Mouse (Mus musculus) neural tube, embryonic 10.5 days (tissue): ENCODE data around the gene Art2b.
"Not testable (repeated sequence)": the region's sequence is repeated elsewhere in the genome, so short reads cannot be mapped to it uniquely, and the experiment has no call there.

ENCODE experiments used
- DNase-seq: peaks from one replicate; pipeline ENCODE4 v3.0.0-alpha.2; 2017; ENCODE audit warnings: low spot score; ENCODE audit errors: extremely low spot score

Art2b gene

DNA sequence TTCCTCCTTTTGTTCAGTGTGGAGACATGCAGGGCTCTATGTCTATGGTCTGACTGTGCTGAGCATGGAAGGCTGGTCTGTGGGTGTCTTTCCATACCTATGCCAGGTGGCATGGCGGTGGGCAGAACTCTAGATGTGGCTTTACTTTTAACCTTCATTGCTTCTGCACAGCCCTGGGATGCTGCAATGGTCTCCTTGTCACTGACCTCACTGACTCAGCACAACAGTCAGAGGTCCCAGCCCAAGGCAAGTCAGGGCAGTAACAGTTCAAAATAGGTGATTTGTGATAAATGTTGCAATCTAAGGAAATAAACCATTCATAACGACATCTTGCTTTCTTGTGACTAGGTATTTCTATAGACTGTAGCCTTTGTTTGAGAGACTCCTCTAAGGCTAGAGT, 21.3 kb downstream of the Art2b start:
- no peak for DNase-seq

- not testable (repeated sequence) for DNase-seq
Measured at GRCm38 (mm10) chr7:101559393-101559792, 26.0 kb downstream of the Art2b start.

- no peak for DNase-seq
Measured at GRCm38 (mm10) chr7:101557391-101557790, 28.0 kb downstream of the Art2b start.

DNA sequence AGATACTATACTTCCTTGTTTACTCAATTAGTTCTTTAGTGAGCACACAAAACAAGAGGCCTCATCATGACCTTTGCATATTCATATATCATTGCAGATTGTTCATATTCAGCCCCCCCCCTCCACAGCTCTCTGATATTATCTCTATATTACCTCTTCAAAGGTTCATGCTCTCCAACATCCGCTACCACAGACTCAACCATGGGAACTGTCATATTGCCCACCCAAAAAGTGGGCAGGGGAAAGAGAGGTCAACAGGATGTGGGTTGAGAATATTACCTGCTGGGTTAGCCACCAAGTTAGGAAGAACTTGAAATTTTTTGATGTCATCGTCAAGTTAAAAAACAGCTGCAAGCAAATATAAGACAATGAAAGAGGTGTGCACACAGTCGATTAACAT, 29.9 kb downstream of the Art2b start:
- not testable (repeated sequence) for DNase-seq

DNA sequence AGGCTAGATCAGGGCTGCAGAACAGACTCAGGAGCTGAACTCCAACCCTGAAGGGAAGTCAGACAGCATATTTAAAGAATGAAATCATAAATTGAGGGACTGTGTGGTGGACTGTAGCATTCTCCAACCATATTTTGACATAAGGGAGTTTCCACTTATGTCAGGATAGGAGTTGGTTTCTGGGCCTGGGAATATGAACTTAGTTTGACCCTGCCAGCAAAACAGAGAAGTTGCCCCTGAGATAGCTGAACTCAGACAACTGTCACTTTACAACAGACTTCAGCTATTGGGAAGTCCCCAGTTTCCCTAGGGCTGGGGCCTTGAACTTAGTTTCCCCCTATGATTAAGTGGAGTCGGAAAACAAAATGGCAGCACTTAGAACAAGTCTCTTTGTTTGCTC, 33.9 kb downstream of the Art2b start:
- no peak for DNase-seq

DNA sequence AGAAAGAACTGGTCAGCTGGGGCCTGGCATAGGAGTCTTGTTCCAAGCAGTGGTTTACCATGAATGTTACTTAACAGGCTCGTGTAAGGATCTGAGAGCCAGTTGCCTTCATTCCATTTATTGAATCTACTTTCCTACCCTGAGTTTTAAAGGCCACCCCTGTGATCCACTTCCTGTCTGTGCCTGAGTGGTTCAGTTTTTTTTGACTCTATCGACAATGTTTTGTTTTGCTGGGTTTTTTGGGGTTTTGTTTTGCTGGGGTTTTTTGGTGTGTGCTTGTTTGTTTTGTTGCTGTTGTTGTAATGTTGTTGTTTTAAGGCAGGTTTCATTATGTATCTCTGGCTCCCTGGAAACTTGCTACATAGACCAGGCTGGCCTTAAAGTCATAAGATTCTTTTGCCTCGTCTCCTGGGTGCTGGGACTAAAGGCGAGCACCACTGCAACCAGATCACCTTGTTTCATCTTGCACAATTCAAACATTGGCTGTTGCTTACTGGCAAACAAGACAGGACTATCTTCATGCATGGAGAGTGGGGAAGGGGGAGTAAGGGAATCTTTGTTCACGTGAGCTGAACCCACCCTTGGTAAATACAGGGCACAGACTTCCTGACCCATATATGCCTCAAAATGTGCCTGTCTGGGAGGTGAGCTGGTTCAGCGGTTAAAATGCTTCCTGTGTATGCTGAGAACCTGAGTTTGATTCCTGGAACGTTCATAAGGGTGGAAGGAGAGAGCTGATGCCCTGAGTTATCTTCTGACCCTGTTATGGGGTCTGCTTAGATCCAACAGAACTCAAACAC, 34.5 kb downstream of the Art2b start:
- DNase-seq = no peak

- DNase-seq = no peak
Measured at GRCm38 (mm10) chr7:101549266-101549665, 36.1 kb downstream of the Art2b start.

DNA sequence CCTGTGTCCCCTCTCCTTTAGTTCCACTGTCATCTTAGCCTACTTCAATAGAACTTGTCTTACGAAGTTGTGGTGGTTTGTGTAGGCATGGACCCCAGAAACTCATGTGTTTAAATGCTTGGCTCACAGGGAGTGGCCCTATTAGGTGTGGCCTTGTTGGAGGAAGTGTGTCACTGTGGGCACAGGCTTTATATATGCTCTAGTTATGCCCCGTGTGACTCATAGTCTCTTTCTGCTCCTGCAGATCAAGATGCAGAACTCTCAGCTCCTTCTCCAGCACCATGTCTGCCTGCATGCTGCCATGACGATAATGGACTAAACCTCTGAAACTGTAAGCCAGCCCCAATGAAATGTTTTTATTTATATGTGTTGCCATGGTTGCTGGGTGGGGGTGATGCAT, 37.7 kb downstream of the Art2b start:
- no peak for DNase-seq

- DNase-seq = no peak
Measured at GRCm38 (mm10) chr7:101541734-101542133, 43.7 kb downstream of the Art2b start.

DNA sequence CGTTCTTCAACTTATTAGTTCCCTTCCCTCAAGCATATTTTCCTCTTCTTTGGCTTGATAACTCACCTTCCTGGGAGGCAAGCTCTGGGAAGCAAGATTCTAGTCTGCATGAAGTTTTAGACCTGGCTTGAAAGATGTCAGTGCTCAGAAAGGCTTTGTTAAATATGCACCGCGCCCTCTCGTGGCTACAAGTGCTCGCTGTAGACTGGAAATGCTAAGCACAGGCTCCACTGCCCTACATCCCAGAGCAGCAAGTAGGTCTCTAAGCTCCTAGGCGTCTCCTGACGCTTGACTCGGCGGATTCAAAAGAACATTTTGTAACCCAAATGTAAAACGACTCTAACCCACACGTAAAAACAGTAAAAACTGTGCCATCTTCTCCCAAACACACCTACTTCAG, 44.3 kb downstream of the Art2b start:
- DNase-seq = peak; percentile 73

GRCm38 (mm10) chr7:101540684-101541083, 44.7 kb downstream of the Art2b start:
- DNase-seq = no peak

GRCm38 (mm10) chr7:101539774-101540173, 45.6 kb downstream of the Art2b start:
- no peak for DNase-seq

- no peak for DNase-seq
Measured at GRCm38 (mm10) chr7:101538141-101538933, 47.1 kb downstream of the Art2b start.

DNA sequence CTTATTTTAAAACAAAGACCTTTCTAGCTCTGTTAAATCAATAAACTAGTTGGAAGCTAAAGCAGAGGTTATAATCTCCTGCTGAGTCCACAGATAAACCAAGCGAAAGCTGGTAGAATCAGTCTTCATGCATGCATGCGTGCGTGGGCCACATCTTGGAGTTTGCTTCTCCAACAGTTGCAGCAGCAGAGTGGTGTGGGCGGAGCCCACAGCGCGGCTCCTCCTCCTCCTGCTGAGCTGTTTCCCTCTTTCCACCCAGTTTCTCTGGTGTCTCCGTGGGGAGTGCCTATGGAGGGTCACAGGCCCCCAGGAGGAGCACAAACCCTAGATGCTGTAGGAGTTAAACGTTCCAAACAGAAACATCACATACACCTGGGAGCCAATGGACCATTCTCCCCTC, 47.9 kb downstream of the Art2b start:
- no peak for DNase-seq

- no peak for DNase-seq
Measured at GRCm38 (mm10) chr7:101535517-101535916, 49.9 kb downstream of the Art2b start.

DNA sequence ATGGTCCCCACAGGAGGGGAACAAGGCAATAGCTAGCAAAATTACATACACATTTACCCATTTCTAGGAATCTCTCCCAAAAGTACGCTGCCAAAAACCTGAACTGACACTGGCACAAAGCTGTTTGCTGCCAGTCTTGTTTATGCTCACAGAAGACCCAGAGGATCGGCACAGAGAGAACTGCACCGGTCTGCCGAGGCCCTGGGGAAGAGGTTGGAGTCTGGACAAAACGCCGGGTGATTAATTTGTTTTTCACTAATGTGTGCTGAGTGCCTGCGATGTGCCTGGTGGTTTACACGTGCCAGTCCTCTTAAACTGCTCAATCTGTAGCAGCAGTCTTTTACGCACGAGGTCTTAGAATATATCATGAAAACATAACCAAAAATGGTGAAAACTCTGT, 50.3 kb downstream of the Art2b start:
- DNase-seq = no peak

- no peak for DNase-seq
Measured at GRCm38 (mm10) chr7:101534428-101534827, 51.0 kb downstream of the Art2b start.
